Mouse (Mus musculus): ENCODE data around the gene Dync1h1. TPM values are rescaled to one million over a fixed set of nuclear protein-coding genes. Genes with fewer than 3 reads are reported as not detected.

The Dync1h1 gene
- polyA plus RNA-seq, 1 experiment: 175 TPM

DNA sequence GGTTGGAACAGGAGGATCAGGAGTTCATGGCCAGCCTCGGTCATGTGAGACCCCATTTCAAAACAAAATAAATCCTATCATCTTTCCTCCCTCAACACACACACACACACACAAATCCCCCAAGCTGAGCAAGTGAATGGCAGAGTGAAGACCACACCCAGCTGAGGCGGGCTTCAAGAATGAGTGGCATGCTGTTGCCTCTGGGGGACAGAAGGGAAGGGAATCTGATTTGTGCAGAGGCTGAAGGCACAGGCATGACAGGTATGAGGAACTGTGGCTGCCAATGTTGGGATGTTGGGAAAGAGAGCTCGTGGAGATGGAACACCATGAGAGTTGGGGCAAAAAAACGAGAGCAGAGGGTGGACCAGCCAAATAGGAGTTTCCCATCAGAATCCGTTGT lies 110.0 kb downstream of the Dync1h1 start:
- Histone ChIP-seq H3K27ac (ENCODE audit: insufficient read depth, low read length) (no peak overlapping the region), H3K4me1 (ENCODE audit: control insufficient read depth, insufficient read depth, low read length) (peaks cover 7% of the 10 kb centered on the region; the same call in 1 of the 2 replicates), H3K4me3 (ENCODE audit: insufficient read depth, low read length) (no peak overlapping the region)
- TF ChIP-seq POLR2A (IDR thresholded peaks at IDR 0.05; ENCODE audit: low read depth, low read length): no peak
- TF ChIP-seq CTCF (IDR thresholded peaks at IDR 0.05; ENCODE audit: borderline replicate concordance, insufficient read depth, low read length): no peak

DNA sequence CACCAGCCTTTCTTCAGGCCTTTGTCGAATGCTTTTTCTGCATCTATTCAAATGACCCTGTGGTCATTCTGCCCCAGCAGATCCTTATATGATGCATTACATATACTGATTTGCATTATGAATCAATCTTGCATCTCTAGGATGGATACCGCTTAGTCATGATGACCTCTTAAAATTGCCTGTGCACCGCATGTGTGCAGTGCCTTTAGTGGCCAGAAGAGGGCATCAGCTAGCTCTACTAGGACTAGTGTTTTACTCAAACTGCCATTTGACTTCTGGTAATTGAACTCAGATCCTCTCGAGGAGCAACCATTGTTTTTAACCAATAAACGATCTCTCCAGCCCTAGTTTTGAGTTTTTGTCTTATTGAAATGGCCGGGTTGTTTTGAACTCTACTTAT lies 112.5 kb downstream of the Dync1h1 start:
- H3K4me1 ChIP-seq (ENCODE audit: control insufficient read depth, insufficient read depth, low read length): peaks cover 7% of the 10 kb centered on the region; the same call in 1 of the 2 replicates
- no peak overlapping the region for H3K27ac ChIP-seq (ENCODE audit: insufficient read depth, low read length)
- TF ChIP-seq CTCF (IDR thresholded peaks at IDR 0.05; ENCODE audit: borderline replicate concordance, insufficient read depth, low read length) (no peak), POLR2A (IDR thresholded peaks at IDR 0.05; ENCODE audit: low read depth, low read length) (no peak)
- H3K4me3 ChIP-seq (ENCODE audit: insufficient read depth, low read length): no peak overlapping the region

DNA sequence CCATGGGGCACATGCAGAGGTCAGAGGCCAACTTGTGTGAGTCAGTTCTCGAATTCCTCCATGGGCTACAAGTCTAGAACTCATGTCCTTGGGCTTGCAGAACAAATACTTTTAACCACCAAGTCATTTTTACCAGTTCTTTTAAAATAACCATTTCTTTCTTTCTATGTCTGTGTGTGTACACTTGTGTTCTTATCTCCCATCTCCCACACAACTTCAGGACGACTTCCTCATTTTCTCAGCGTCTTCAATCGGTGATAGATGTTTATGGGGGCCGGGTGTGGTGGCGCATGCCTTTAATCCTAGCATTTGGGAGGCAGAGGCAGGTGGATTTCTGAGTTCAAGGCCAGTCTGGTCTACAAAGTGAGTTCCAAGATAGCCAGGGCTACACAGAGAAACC lies 113.0 kb downstream of the Dync1h1 start:
- no peak overlapping the region for H3K27ac ChIP-seq (ENCODE audit: insufficient read depth, low read length)

DNA sequence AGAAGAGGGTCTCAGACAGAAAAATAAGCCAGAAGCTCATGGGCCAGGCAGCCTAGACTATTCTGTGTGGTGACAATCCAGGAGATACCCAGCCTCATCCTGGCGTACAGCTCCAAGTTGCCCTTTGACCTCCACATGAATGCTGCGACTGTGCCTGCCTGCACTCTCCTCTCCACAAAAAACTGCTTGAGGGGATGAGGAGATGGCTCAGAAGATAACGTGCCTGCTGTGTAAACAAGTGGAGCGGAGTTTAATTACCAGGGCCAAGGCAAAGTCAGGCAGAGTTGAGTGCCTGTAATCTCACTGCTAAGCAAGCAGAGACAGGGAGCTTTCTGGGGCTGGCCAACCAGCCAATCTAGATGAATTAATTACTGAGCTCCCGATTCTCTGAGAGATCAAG lies 114.8 kb downstream of the Dync1h1 start:
- TF ChIP-seq CTCF (IDR thresholded peaks at IDR 0.05; ENCODE audit: borderline replicate concordance, insufficient read depth, low read length) (no peak), POLR2A (IDR thresholded peaks at IDR 0.05; ENCODE audit: low read depth, low read length) (no peak)
- no peak overlapping the region for H3K4me3 ChIP-seq (ENCODE audit: insufficient read depth, low read length)
- peaks cover 5% of the 10 kb centered on the region; the same call in 1 of the 2 replicates for H3K4me1 ChIP-seq (ENCODE audit: control insufficient read depth, insufficient read depth, low read length)
- H3K27ac ChIP-seq (ENCODE audit: insufficient read depth, low read length): no peak overlapping the region

More for the DNA sequence above, 113.0 kb downstream of the Dync1h1 start:
- peaks cover 7% of the 10 kb centered on the region; the same call in 1 of the 2 replicates for H3K4me1 ChIP-seq (ENCODE audit: control insufficient read depth, insufficient read depth, low read length)
- no peak for TF ChIP-seq CTCF (IDR thresholded peaks at IDR 0.05; ENCODE audit: borderline replicate concordance, insufficient read depth, low read length)
- no peak for TF ChIP-seq POLR2A (IDR thresholded peaks at IDR 0.05; ENCODE audit: low read depth, low read length)
- H3K4me3 ChIP-seq (ENCODE audit: insufficient read depth, low read length): no peak overlapping the region

Other genes starting within 250 kb of the Dync1h1 start
- gene Ppp2r5c, start 154.3 kb upstream of the Dync1h1 start, polyA plus RNA-seq (2011; ENCODE audit: insufficient read length, low read depth, missing spikeins): 165 and 171 TPM in 2 replicates
- gene 1700001K19Rik, start 81.2 kb downstream of the Dync1h1 start, polyA plus RNA-seq (2011; ENCODE audit: insufficient read length, low read depth, missing spikeins): not detected in 2 replicates
- 645 and 834 TPM in 2 replicates for gene Hsp90aa1, start 101.3 kb downstream of the Dync1h1 start, polyA plus RNA-seq (2011; ENCODE audit: insufficient read length, low read depth, missing spikeins)
- 18.1 and 22.8 TPM in 2 replicates for gene Wdr20, start 136.5 kb downstream of the Dync1h1 start, polyA plus RNA-seq (2011; ENCODE audit: insufficient read length, low read depth, missing spikeins)
- gene Mok, start 239.5 kb downstream of the Dync1h1 start, polyA plus RNA-seq (2011; ENCODE audit: insufficient read length, low read depth, missing spikeins): 1.2 and 1.5 TPM in 2 replicates
- gene Zfp839, start 248.8 kb downstream of the Dync1h1 start, polyA plus RNA-seq (2011; ENCODE audit: insufficient read length, low read depth, missing spikeins): 6.3 and 6.6 TPM in 2 replicates